Mouse (Mus musculus) CH12.LX (cell line): ENCODE measurements at regions not wholly inside any gene's neighbourhood (a gene's known extent, or its start where the extent isn't known, plus 50 kb on each side); places are given as distances from the start of the nearest gene placed in this dataset.

ENCODE experiments used
- DNase-seq: peaks from one replicate; pipeline ENCODE4 v3.0.0-alpha.2; 2013; ENCODE audit errors: extremely low read depth
- H3K27ac ChIP-seq: 2 replicates; pipeline ENCODE4 v1.5.1; 2012; ENCODE audit warnings: low read depth, mild to moderate bottlenecking, control low read depth, moderate library complexity; ENCODE audit not compliant: insufficient read depth
- H3K27me3 ChIP-seq: replicated peaks from 2 replicates; pipeline ENCODE3; 2012; ENCODE audit warnings: inconsistent platforms
- H3K36me3 ChIP-seq, 2 experiments: replicated peaks in 1 of 2; 2 replicates each; pipeline versions ENCODE3 to v1.6.1; 2012; ENCODE audit warnings: inconsistent platforms in 1 of 2, low read length in 1 of 2, mild to moderate bottlenecking in 1 of 2, mixed read lengths in 1 of 2, moderate library complexity in 1 of 2; ENCODE audit not compliant: control insufficient read depth in 1 of 2, insufficient read depth in 1 of 2
- H3K4me1 ChIP-seq, 2 experiments: 2 replicates each; pipeline ENCODE4 v1.6.1; 2012; ENCODE audit warnings: inconsistent platforms in 1 of 2, moderate library complexity in 1 of 2; ENCODE audit not compliant: insufficient read depth in 2 of 2, control insufficient read depth in 1 of 2
- H3K4me2 ChIP-seq: 2 replicates; pipeline ENCODE4 v1.6.1; 2012; ENCODE audit warnings: low read depth, mild to moderate bottlenecking, control low read depth; ENCODE audit not compliant: poor library complexity, insufficient read depth, severe bottlenecking
- H3K4me3 ChIP-seq, 3 experiments: fragments of 150-350 bp in 1 of 3; sonication (generic) in 1 of 3; replicated peaks in 1 of 3; 2 replicates each; pipeline versions ENCODE3 to v1.5.1; 2011 to 2012; ENCODE audit warnings: low read depth in 2 of 3, low read length in 2 of 3, mild to moderate bottlenecking in 2 of 3, moderate library complexity in 2 of 3, control low read depth in 1 of 3, improper control_type of control experiment in 1 of 3, inconsistent platforms in 1 of 3, mixed read lengths in 1 of 3; ENCODE audit not compliant: poor library complexity in 1 of 3
- H3K79me2 ChIP-seq: replicated peaks from 2 replicates; pipeline ENCODE4 v1.6.1; 2012; ENCODE audit warnings: mild to moderate bottlenecking, moderate library complexity; ENCODE audit not compliant: control insufficient read depth, poor library complexity, insufficient read depth, severe bottlenecking; ENCODE audit errors: extremely low read depth
- H3K9ac ChIP-seq: 2 replicates; pipeline ENCODE4 v1.6.1; 2012; ENCODE audit warnings: low read depth, mild to moderate bottlenecking, control low read depth, moderate library complexity; ENCODE audit not compliant: insufficient read depth
- H3K9me3 ChIP-seq: replicated peaks from 2 replicates; pipeline ENCODE3; 2012; ENCODE audit warnings: low read length, inconsistent platforms, mixed read lengths
- BHLHE40 ChIP-seq: IDR thresholded peaks from 2 replicates; pipeline ENCODE4 v1.6.1; 2011; ENCODE audit warnings: mild to moderate bottlenecking, low read depth, low read length, improper control_type of control experiment
- CHD2 ChIP-seq: IDR thresholded peaks from 2 replicates; pipeline ENCODE4 v1.6.1; 2011; ENCODE audit warnings: low read length, improper control_type of control experiment
- EP300 ChIP-seq: IDR thresholded peaks from 2 replicates; pipeline ENCODE4 v1.6.1; 2011; ENCODE audit warnings: low read length, improper control_type of control experiment
- HCFC1 ChIP-seq: IDR thresholded peaks from 2 replicates; pipeline ENCODE4 v1.6.1; 2012; ENCODE audit warnings: low read depth, mild to moderate bottlenecking, inconsistent platforms, low read length, improper control_type of control experiment
- JUND ChIP-seq: conservative IDR thresholded peaks from 2 replicates; pipeline ENCODE4 v1.6.1; 2011; ENCODE audit warnings: low read depth, low read length, improper control_type of control experiment
- KAT2A ChIP-seq: IDR thresholded peaks from 2 replicates; pipeline ENCODE4 v1.6.1; 2012; ENCODE audit warnings: low read length, improper control_type of control experiment, inconsistent platforms; ENCODE audit not compliant: insufficient replicate concordance
- MAZ ChIP-seq: IDR thresholded peaks from 2 replicates; pipeline ENCODE4 v1.6.1; 2012; ENCODE audit warnings: low read depth, mild to moderate bottlenecking, inconsistent platforms, low read length, improper control_type of control experiment, moderate library complexity
- MEF2A ChIP-seq: IDR thresholded peaks from 2 replicates; pipeline ENCODE4 v1.6.1; 2014; ENCODE audit warnings: low read depth, mild to moderate bottlenecking, inconsistent platforms, low read length, improper control_type of control experiment, borderline replicate concordance
- NELFE ChIP-seq: IDR thresholded peaks from 2 replicates; pipeline ENCODE4 v1.6.1; 2011; ENCODE audit warnings: low read depth, low read length, improper control_type of control experiment
- POLR2A ChIP-seq: IDR thresholded peaks from 2 replicates; pipeline ENCODE4 v1.6.1; 2011; ENCODE audit warnings: low read depth, mild to moderate bottlenecking, improper control_type of control experiment, low read length
- RCOR1 ChIP-seq: conservative IDR thresholded peaks from 2 replicates; pipeline ENCODE4 v1.6.1; 2012; ENCODE audit warnings: low read depth, mild to moderate bottlenecking, inconsistent platforms, low read length, improper control_type of control experiment
- UBTF ChIP-seq: IDR thresholded peaks from 2 replicates; pipeline ENCODE4 v1.6.1; 2012; ENCODE audit warnings: low read depth, mild to moderate bottlenecking, inconsistent platforms, low read length, improper control_type of control experiment, moderate library complexity
- USF1 ChIP-seq: IDR thresholded peaks from 2 replicates; pipeline ENCODE4 v1.6.1; 2014; ENCODE audit warnings: low read depth, mild to moderate bottlenecking, inconsistent platforms, low read length, improper control_type of control experiment
- USF2 ChIP-seq: conservative IDR thresholded peaks from 2 replicates; pipeline ENCODE4 v1.6.1; 2011; ENCODE audit warnings: low read depth, low read length, improper control_type of control experiment
- ZMIZ1 ChIP-seq: IDR thresholded peaks from 2 replicates; pipeline ENCODE4 v1.6.1; 2012; ENCODE audit warnings: low read depth, mild to moderate bottlenecking, inconsistent platforms, low read length, improper control_type of control experiment
- ZNF384 ChIP-seq: IDR thresholded peaks from 2 replicates; pipeline ENCODE4 v1.6.1; 2012; ENCODE audit warnings: low read depth, low read length, improper control_type of control experiment, inconsistent platforms
- dilution Hi-C: fragments of 300-500 bp; cut with MboI; formaldehyde crosslinking; loops from 2 replicates; pipeline ENCODE4 v1.14.3; 2020; ENCODE audit warnings: low sequenced_read_pairs; ENCODE audit not compliant: extremely low pct_unique_long_range_greater_than_20kb, extremely low pct_ligation_motif_present
- in situ Hi-C: fragments of 300-500 bp; cut with MboI; formaldehyde crosslinking; loops from 3 replicates; pipeline ENCODE4 v1.14.3; 2019; ENCODE audit warnings: low sequenced_read_pairs, low pct_ligation_motif_present, low pct_unique_long_range_greater_than_20kb, mixed read lengths

DNA sequence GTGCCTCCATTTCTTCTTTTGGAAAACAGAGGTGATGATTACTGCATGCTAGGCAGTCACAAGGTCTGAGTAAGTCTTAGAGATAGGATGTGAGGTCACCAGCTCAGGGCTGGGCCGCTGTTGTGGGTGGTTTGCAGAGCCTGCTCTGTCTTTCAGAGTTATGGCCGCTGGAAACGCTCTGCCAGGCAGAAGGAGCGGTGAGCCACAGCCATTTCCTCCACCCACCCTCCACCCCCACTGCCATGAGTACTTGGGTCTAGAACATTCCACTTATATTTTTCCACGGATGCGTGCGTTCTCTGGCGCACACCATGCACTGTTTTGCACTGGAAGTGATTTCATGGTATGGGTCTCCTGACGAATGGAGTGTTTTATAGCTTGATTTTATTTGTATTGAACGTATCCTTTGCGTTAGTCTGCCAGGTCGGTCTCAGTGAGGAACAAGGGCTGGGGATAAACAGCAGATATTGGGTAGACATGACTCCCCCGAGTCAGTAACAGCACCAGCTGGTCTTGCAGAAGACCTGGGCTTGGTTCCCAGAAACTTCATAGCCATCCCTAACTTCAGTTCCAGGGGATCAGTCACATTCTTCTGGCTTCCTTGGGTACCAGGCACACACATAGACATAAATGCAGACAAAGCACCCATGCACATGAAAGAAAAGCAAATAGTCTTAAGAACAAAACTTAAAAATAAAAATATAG, 300.8 kb downstream of the Med13l start:
- DNase-seq, result no peak
- no peaks in the 10 kb centered on the region for H3K27me3 ChIP-seq
- no peak overlapping the region for H3K27ac ChIP-seq
- no peaks in the 10 kb centered on the region for H3K4me1 ChIP-seq
- in situ Hi-C loops (no loop called here), dilution Hi-C loops (no loop called here)
- no peak for TF ChIP-seq RCOR1
- TF ChIP-seq EP300, result no peak
- TF ChIP-seq ZMIZ1, result no peak
- no peak for TF ChIP-seq JUND
- TF ChIP-seq NELFE, result no peak
- TF ChIP-seq USF1, result no peak
- TF ChIP-seq UBTF, result no peak
- TF ChIP-seq USF2, result no peak
- no peak for TF ChIP-seq CHD2
- no peak for TF ChIP-seq MAZ
- no peak for TF ChIP-seq BHLHE40
- no peak for TF ChIP-seq MEF2A
- peaks cover 82% of the 10 kb centered on the region for H3K9me3 ChIP-seq
- no peak overlapping the region for H3K9ac ChIP-seq
- H3K36me3 ChIP-seq, result no peaks in the 10 kb centered on the region
- no peak overlapping the region for H3K4me3 ChIP-seq
- H3K4me2 ChIP-seq, result no peak overlapping the region
- no peaks in the 10 kb centered on the region for H3K79me2 ChIP-seq

GRCm38 (mm10) chr5:118867511-118867910, 307.0 kb downstream of the Med13l start:
- H3K9me3 ChIP-seq, result peaks cover 85% of the 10 kb centered on the region
- H3K27me3 ChIP-seq, result no peaks in the 10 kb centered on the region
- dilution Hi-C loops, result no loop called here
- H3K36me3 ChIP-seq, result no peaks in the 10 kb centered on the region
- H3K9ac ChIP-seq, result no peak overlapping the region
- no peak overlapping the region for H3K4me2 ChIP-seq
- DNase-seq, result no peak
- no peak overlapping the region for H3K27ac ChIP-seq
- H3K79me2 ChIP-seq, result no peaks in the 10 kb centered on the region
- H3K4me1 ChIP-seq, result no peaks in the 10 kb centered on the region
- TF ChIP-seq KAT2A (no peak), JUND (no peak), HCFC1 (no peak), POLR2A (no peak), ZNF384 (no peak)
- TF ChIP-seq, all 38 proteins: peak for 0
- H3K4me3 ChIP-seq, result no peak overlapping the region
- in situ Hi-C loops, result no loop called here
